Mouse (Mus musculus) urinary bladder, postnatal 36 days (tissue): Measurements from ENCODE around the gene Pip5k1a.
A peak's percentile ranks its signal among the peaks of the same experiment; 100 is the strongest.
"Not testable (repeated sequence)": the region's sequence is repeated elsewhere in the genome, so short reads cannot be mapped to it uniquely, and the experiment has no call there.

Experiments
- DNase-seq, 2 experiments: peaks; one replicate each; pipeline ENCODE4 v3.0.0; 2022; ENCODE audit warnings: low spot score in 2 of 2, mixed read lengths in 1 of 2

Pip5k1a gene

DNA sequence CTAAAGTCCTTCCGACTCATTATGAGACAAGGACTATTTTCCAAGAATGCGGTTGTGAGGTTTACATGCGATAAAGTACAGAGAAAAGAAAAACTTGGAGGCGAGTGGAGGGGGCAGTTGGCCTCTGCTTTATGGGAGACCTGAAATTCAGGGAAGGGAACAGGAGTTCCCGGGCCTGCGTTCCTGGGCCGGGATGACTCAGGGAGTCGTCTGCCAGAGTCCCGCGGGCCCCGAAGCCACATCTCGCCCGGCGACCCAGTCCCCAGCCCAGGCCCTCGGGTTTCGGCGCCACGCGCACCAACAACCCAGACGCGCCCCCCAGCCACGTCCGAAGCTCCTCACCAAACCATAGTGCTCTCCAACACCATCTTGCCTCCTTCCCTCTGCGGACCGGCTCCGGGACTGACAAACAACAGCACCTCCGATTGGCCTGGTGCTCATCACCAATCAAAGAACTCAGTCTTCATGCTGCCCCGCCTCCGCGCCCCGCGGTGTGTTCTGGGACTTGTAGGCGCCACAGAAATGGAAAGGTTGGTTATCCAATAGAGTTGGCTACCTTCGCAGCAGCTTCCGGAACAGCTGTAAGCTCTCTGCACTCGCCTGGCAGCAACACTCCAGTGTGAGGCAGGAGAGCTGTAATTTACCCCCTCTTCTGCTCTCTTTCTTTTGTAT is 64.4 kb downstream of the Pip5k1a start, which contains the start of gene Psmd4:
Psmd4 (minus strand) TSS at position 449 of the 672 bp plus-strand sequence.
- peak; percentile 97 to 99 for DNase-seq

GRCm38 (mm10) chr3:95041625-95042024 is 65.1 kb downstream of the Pip5k1a start:
- no peak for DNase-seq

GRCm38 (mm10) chr3:95029953-95030352 is 76.8 kb downstream of the Pip5k1a start:
- DNase-seq, result no peak

GRCm38 (mm10) chr3:95029291-95029827 is 77.4 kb downstream of the Pip5k1a start:
- DNase-seq, result not testable (repeated sequence)

GRCm38 (mm10) chr3:95028603-95029002 is 78.1 kb downstream of the Pip5k1a start:
- DNase-seq, result no peak

DNA sequence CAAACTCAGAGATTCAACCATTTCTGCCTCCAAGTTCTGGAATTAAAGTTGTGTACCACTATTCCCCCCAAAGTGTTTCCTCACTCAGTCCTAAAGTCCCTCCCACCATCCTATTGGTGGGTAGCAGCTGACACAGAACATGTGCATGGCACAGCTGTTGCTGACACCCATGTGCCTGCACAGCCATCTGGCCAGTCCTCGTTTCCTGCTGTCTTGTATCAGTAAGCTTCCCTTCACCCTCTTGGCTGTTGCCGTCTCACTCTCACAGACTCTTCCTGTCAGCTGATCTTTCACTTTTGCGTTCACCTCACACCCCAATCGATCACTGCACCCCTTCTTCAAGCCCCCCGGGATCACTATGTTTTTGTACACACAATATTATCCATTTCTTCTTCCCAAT is 79.0 kb downstream of the Pip5k1a start:
- DNase-seq, result no peak

DNA sequence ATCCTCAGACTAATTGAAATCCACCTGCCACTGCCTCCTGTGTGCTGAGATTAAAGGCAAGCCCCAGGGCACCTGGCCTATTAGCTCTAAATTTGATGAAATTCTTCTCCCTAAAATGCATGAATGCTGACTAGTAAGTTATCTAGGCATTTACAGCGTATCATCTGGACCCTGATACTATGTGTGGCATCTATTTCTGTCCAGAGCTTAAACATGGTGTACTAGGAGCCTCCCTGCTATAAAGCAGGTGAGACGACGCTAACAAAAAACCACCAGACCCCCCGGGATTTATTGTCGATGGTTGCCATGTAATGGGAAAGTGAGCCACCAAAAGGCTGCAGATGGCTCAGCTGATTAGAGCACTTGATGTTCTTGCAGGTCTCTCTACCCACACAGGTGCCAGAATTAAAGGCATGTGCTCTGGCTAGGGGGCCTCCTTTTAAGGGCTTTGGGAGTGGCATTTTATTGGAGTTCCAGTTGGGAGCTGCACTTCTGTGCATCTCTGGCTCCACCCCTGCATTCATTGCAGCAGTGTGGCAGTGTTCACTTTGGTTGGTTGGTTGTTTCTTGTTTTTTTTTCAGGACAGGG is 79.6 kb downstream of the Pip5k1a start:
- no peak for DNase-seq

GRCm38 (mm10) chr3:95025202-95025601 is 81.5 kb downstream of the Pip5k1a start:
- DNase-seq, result no peak

GRCm38 (mm10) chr3:95024551-95024950 is 82.2 kb downstream of the Pip5k1a start:
- peak in 1 of 2 experiments; percentile 28 for DNase-seq

- not testable (repeated sequence) for DNase-seq
These were observed 85.8 kb downstream of the Pip5k1a start for GRCm38 (mm10) chr3:95020956-95021355.

- DNase-seq, result no peak
These were observed 88.0 kb downstream of the Pip5k1a start for GRCm38 (mm10) chr3:95018741-95019140.

GRCm38 (mm10) chr3:95016532-95017056 is 90.1 kb downstream of the Pip5k1a start:
- no peak for DNase-seq

- DNase-seq, result peak; percentile 96 to 98
These were observed 90.7 kb downstream of the Pip5k1a start for GRCm38 (mm10) chr3:95015891-95016531.

- DNase-seq, result peak; percentile 99
These were observed 91.3 kb downstream of the Pip5k1a start, which contains the start of gene Zfp687 for GRCm38 (mm10) chr3:95015337-95015872. Gene Zfp687 (minus strand): TSS chr3:95015448.

GRCm38 (mm10) chr3:95014428-95015151 is 92.1 kb downstream of the Pip5k1a start:
- DNase-seq, result peak; percentile 36 to 43

GRCm38 (mm10) chr3:95013699-95014427 is 92.9 kb downstream of the Pip5k1a start:
- no peak for DNase-seq

DNA sequence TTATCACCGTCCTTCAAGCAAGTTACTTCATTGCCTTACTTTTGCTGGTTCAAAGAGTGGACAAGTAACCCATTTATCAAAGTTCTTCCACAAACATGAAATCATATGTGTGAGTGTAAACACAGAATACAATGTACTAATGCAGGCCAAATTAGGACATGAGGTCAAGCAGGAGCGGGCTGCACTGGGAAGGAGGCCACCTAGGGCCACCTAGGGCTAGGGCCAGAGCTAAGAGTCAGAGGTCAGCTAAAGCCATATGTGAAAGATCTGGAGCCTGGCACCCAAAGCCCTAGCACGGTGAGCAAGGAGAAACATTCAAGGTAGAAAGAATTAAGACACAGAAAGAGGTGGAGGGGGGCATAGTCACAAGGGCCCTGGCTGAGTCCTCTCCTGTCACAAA is 93.7 kb downstream of the Pip5k1a start:
- DNase-seq, result no peak

DNA sequence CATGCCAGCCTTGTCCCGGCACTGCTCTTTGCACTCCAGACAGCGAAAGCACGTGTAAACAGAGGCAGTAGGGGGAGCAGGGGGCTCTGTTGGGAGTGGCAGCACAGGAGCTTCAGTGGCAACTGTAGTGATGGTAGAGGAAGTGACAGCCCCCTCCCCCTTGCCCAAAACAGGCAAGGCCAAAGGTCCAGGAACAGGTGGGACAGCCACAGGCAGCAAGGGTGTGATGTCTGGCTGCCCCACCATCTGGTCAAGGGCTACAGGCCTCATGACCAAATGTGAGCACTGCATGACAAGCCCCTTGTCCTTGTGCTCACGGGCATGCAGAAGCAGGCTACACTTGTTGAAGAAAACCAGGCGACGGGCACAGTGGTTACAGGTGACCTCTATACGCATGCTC is 96.3 kb downstream of the Pip5k1a start:
- DNase-seq, result no peak
